Mouse (Mus musculus) duodenum, adult 2 months (tissue): ENCODE data around the gene Olfm3. TPM values are rescaled to one million over a fixed set of nuclear protein-coding genes. Genes with fewer than 3 reads are reported as not detected.

ENCODE experiments used
- polyA plus RNA-seq: library from polyadenylated mRNA; depleted of rRNA; stranded (reverse); fragments of >200 nt; gene quantifications from 2 replicates; pipeline ENCODE4 v1.2.3, GENCODE M21; 2012; ENCODE audit warnings: low replicate concordance; rRNA removed

Olfm3 gene
- polyA plus RNA-seq = not detected in 2 replicates

DNA sequence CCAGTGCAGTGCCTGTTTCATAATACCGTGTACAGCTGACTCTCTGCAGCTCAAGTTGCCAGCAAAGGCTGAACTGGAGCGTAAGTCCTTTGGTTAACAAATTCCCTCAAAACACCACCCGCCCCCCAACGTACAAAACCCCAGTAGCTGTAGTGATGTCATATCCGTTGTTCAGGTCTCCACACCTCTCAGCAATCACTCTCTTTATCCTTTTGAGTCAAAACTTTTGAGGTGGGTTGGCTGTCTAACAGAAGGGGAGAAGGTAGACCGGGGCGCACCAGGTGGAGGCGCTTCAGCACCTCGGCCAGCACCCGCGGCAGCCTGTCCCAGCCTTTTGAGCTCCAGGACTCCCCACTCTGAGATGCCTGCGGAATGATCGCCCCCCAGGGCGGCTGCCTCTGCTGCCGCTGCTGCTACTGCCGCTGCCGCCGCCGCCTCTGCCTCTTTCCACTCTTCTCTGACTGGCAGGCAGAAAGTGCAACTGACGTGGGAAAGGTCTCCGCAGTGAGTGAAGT lies at the start of gene Olfm3:
Olfm3 (plus strand) TSS at position 155 of the 515 bp plus-strand sequence.

